Mouse (Mus musculus) cerebellum, postnatal 25 days (tissue): ENCODE data around the gene Stk10.

Source experiments
- DNase-seq, 2 experiments: peaks; one replicate each; pipeline ENCODE4 v3.0.0; 2021; ENCODE audit warnings: mixed read lengths in 2 of 2

The Stk10 gene

GRCm38 (mm10) chr11:32634842-32635241 lies 101.7 kb downstream of the Stk10 start:
- DNase-seq: no peak

GRCm38 (mm10) chr11:32636275-32636674 lies 103.2 kb downstream of the Stk10 start:
- DNase-seq: no peak

- DNase-seq: no peak
These were observed 105.6 kb downstream of the Stk10 start for GRCm38 (mm10) chr11:32638521-32639255.

- DNase-seq: no peak
These were observed 107.5 kb downstream of the Stk10 start for GRCm38 (mm10) chr11:32640617-32641016.

GRCm38 (mm10) chr11:32642249-32642876 lies 109.3 kb downstream of the Stk10 start, which contains the start of gene Fbxw11:
Gene Fbxw11, plus strand, starts transcription at chr11:32642724.
- peak; percentile 97 for DNase-seq

- peak in 1 of 2 experiments; percentile 80 for DNase-seq
These were observed 110.1 kb downstream of the Stk10 start for GRCm38 (mm10) chr11:32642899-32643886.

GRCm38 (mm10) chr11:32644010-32644409 lies 110.9 kb downstream of the Stk10 start:
- no peak for DNase-seq

GRCm38 (mm10) chr11:32647265-32647664 lies 114.2 kb downstream of the Stk10 start:
- DNase-seq: no peak

GRCm38 (mm10) chr11:32650236-32650749 lies 117.2 kb downstream of the Stk10 start:
- no peak for DNase-seq

GRCm38 (mm10) chr11:32650893-32651590 lies 117.9 kb downstream of the Stk10 start:
- DNase-seq: no peak

GRCm38 (mm10) chr11:32651723-32652122 lies 118.6 kb downstream of the Stk10 start:
- DNase-seq: no peak

GRCm38 (mm10) chr11:32662082-32662656 lies 129.1 kb downstream of the Stk10 start:
- peak in 1 of 2 experiments; percentile 56 for DNase-seq

GRCm38 (mm10) chr11:32665639-32666038 lies 132.5 kb downstream of the Stk10 start:
- no peak for DNase-seq

- peak; percentile 72 to 77 for DNase-seq
These were observed 133.9 kb downstream of the Stk10 start for GRCm38 (mm10) chr11:32666983-32667382.

GRCm38 (mm10) chr11:32671480-32671879 lies 138.4 kb downstream of the Stk10 start:
- DNase-seq: no peak
